Mouse (Mus musculus) liver, embryonic 14.5 days (tissue): ENCODE measurements around the gene Kctd11. TPM values are rescaled to one million over a fixed set of nuclear protein-coding genes. Genes with fewer than 3 reads are reported as not detected.

Experiments used
- ATAC-seq: fragments of 200-750 bp; cut with Nextera tagmentation; 2 replicates; pipeline ENCODE4 v1.8.0; 2017; ENCODE audit warnings: moderate number of reproducible peaks, mild to moderate bottlenecking, moderate library complexity; ENCODE audit not compliant: insufficient read depth
- DNase-seq, 3 experiments: peaks; one replicate each; pipeline ENCODE4 v3.0.0-alpha.2; 2012 to 2013; ENCODE audit warnings: low read depth in 3 of 3, low spot score in 3 of 3
- H3K27ac ChIP-seq: fragments of 300-500 bp; sonication (generic); 2 replicates; pipeline ENCODE4 v1.5.1; 2014; ENCODE audit warnings: moderate library complexity, mild to moderate bottlenecking, control low read depth, inconsistent platforms
- H3K27me3 ChIP-seq: fragments of 300-500 bp; sonication (generic); 2 replicates; pipeline ENCODE4 v1.6.1; 2014; ENCODE audit warnings: mild to moderate bottlenecking, low read length, moderate library complexity; ENCODE audit not compliant: control insufficient read depth, insufficient read depth
- H3K36me3 ChIP-seq: fragments of 300-500 bp; sonication (generic); replicated peaks from 2 replicates; pipeline ENCODE4 v1.6.1; 2014; ENCODE audit warnings: low read depth; ENCODE audit not compliant: control insufficient read depth, insufficient read depth
- H3K4me1 ChIP-seq, 2 experiments: fragments of 200-500 bp in 1 of 2; fragments of 300-500 bp in 1 of 2; sonication (generic) in 1 of 2; replicated peaks; 2 replicates each; pipeline ENCODE4 v1.6.1; 2012 to 2014; ENCODE audit warnings: antibody characterized with exemption in 1 of 2, inconsistent platforms in 1 of 2, low read length in 1 of 2; ENCODE audit not compliant: control insufficient read depth in 2 of 2, insufficient read depth in 2 of 2
- H3K4me2 ChIP-seq: fragments of 300-500 bp; sonication (generic); 2 replicates; pipeline ENCODE4 v1.6.1; 2014; ENCODE audit warnings: low read depth, mild to moderate bottlenecking, control low read depth, moderate library complexity
- H3K4me3 ChIP-seq, 2 experiments: fragments of 200-500 bp in 1 of 2; fragments of 300-500 bp in 1 of 2; sonication (generic) in 1 of 2; 2 replicates each; pipeline ENCODE4 v1.5.1; 2012 to 2014; ENCODE audit warnings: low read depth in 2 of 2, low read length in 2 of 2, mild to moderate bottlenecking in 2 of 2, control low read depth in 1 of 2, inconsistent platforms in 1 of 2, moderate library complexity in 1 of 2; ENCODE audit not compliant: insufficient read depth in 1 of 2
- H3K9ac ChIP-seq: fragments of 300-500 bp; sonication (generic); replicated peaks from 2 replicates; pipeline ENCODE4 v1.6.1; 2014; ENCODE audit warnings: mild to moderate bottlenecking, control low read depth, moderate library complexity
- H3K9me3 ChIP-seq: fragments of 300-500 bp; sonication (generic); 2 replicates; pipeline ENCODE4 v1.6.1; 2016; ENCODE audit warnings: low read length, mixed read lengths; ENCODE audit not compliant: control insufficient read depth
- CTCF ChIP-seq: IDR thresholded peaks from 2 replicates; pipeline ENCODE4 v1.5.1; 2016; ENCODE audit warnings: antibody characterized with exemption, low read depth, control low read depth
- EP300 ChIP-seq: IDR thresholded peaks from 2 replicates; pipeline ENCODE4 v1.6.1; 2016; ENCODE audit warnings: antibody characterized with exemption, low read depth
- WGBS: fragments of 180-500 bp; shearing (Covaris S2); extraction: QIAGEN DNeasy Blood & Tissue Kit; methylation state at CpG from one replicate; pipeline ENCODE4 v1.1.7; 2014; ENCODE audit not compliant: insufficient replicate concordance; 5-methylcytosine and 5-hydroxymethylcytosine counted together
- polyA plus RNA-seq, 2 experiments: library from polyadenylated mRNA; depleted of rRNA in 1 of 2; stranded (reverse) in 1 of 2; unstranded in 1 of 2; fragments of >200 nt; fragmentation: Nextera tagmentation in 1 of 2; extraction: Ambion mirVana in 1 of 2; gene quantifications; 2 replicates each; pipeline versions ENCODE4 v1.2.1 to v1.2.3; 2012 to 2014

The Kctd11 gene
- polyA plus RNA-seq, 2 experiments = 0.53 to 0.93 TPM

- DNase-seq (peak in 1 of 3 experiments; percentile 59), ATAC-seq (peak; percentile 87)
- H3K9ac ChIP-seq = peak overlapping the region; percentile 27; the same call in 1 of the 2 replicates
- no peaks in the 10 kb centered on the region for H3K27me3 ChIP-seq
- WGBS = 8% methylated on average over 8 of the region's 8 CpGs
- peaks cover 12 to 26% of the 10 kb centered on the region in 2 experiments for H3K4me1 ChIP-seq
- no peaks in the 10 kb centered on the region for H3K36me3 ChIP-seq
- no peaks in the 10 kb centered on the region for H3K9me3 ChIP-seq
- TF ChIP-seq CTCF (peak; percentile 84), EP300 (peak; percentile 73)
- H3K27ac ChIP-seq = peak overlapping the region; percentile 69
- H3K4me2 ChIP-seq = peak overlapping the region; percentile 42
- H3K4me3 ChIP-seq = no peak overlapping the region
Measured at GRCm38 (mm10) chr11:69886907-69887635, 5.9 kb upstream of the Kctd11 start.

- TF ChIP-seq CTCF (no peak), EP300 (no peak)
- WGBS = 67% methylated on average over 8 of the region's 8 CpGs
- Histone ChIP-seq H3K36me3 (no peaks in the 10 kb centered on the region), H3K4me1 (peaks cover 19 to 30% of the 10 kb centered on the region in 2 experiments), H3K4me3 (no peak overlapping the region), H3K9me3 (no peaks in the 10 kb centered on the region), H3K9ac (no peak overlapping the region), H3K4me2 (no peak overlapping the region), H3K27me3 (no peaks in the 10 kb centered on the region), H3K27ac (no peak overlapping the region)
- ATAC-seq (no peak), DNase-seq (no peak)
Measured at GRCm38 (mm10) chr11:69884663-69885062, 3.5 kb upstream of the Kctd11 start.

- ATAC-seq (no peak), DNase-seq (no peak)
- no peak for TF ChIP-seq CTCF
- no peak for TF ChIP-seq EP300
- 73% methylated on average over 9 of the region's 9 CpGs for WGBS
- Histone ChIP-seq H3K36me3 (no peaks in the 10 kb centered on the region), H3K27me3 (no peaks in the 10 kb centered on the region), H3K9ac (no peak overlapping the region), H3K4me2 (no peak overlapping the region), H3K4me3 (no peak overlapping the region), H3K9me3 (no peaks in the 10 kb centered on the region), H3K4me1 (peaks cover 23 to 34% of the 10 kb centered on the region in 2 experiments), H3K27ac (no peak overlapping the region)
Measured at GRCm38 (mm10) chr11:69884240-69884639, 3.0 kb upstream of the Kctd11 start.

GRCm38 (mm10) chr11:69883527-69884151 is 2.4 kb upstream of the Kctd11 start:
- Histone ChIP-seq H3K4me1 (peaks cover 29 to 40% of the 10 kb centered on the region in 2 experiments), H3K36me3 (no peaks in the 10 kb centered on the region), H3K9ac (no peak overlapping the region), H3K27me3 (no peaks in the 10 kb centered on the region), H3K9me3 (no peaks in the 10 kb centered on the region), H3K4me3 (no peak overlapping the region), H3K27ac (no peak overlapping the region), H3K4me2 (no peak overlapping the region)
- no peak for DNase-seq
- TF ChIP-seq EP300 (no peak), CTCF (no peak)
- ATAC-seq = no peak
- WGBS = 65% methylated on average over 8 of the region's 8 CpGs

GRCm38 (mm10) chr11:69883066-69883465 is 1.9 kb upstream of the Kctd11 start:
- no peaks in the 10 kb centered on the region for H3K27me3 ChIP-seq
- no peak overlapping the region for H3K4me3 ChIP-seq
- 65% methylated on average over 4 of the region's 4 CpGs for WGBS
- H3K9me3 ChIP-seq = no peaks in the 10 kb centered on the region
- DNase-seq (no peak), ATAC-seq (no peak)
- H3K27ac ChIP-seq = no peak overlapping the region
- H3K9ac ChIP-seq = no peak overlapping the region
- peaks cover 33 to 44% of the 10 kb centered on the region in 2 experiments for H3K4me1 ChIP-seq
- H3K4me2 ChIP-seq = no peak overlapping the region
- H3K36me3 ChIP-seq = no peaks in the 10 kb centered on the region
- TF ChIP-seq EP300 (no peak), CTCF (peak; percentile 80)
